Mouse (Mus musculus): ENCODE measurements around the gene Psmd13.
"Not testable (repeated sequence)": the region's sequence is repeated elsewhere in the genome, so short reads cannot be mapped to it uniquely, and the experiment has no call there.

Psmd13 gene

DNA sequence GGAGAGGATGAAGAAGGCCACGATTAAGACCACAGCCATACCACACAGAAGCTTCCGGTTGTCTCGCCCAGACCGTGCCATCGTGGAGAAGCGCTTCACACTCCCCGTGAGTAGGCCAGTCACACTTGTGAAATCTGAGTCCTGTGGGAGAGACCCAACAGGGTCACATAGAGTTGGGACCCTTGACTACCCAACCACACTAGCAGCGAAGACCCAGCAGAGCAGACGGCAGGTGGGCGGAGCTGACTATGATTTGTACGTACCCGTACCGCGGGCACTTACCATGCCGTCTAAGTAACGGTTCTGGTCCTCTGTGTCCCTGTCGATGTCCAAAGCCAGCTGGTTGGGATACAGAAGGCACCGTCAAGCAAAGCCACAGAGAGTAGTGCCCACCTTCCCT is 27.3 kb upstream of the Psmd13 start:
- in situ Hi-C loops (cut with MboI; ENCODE audit: low pct_unique_long_range_greater_than_20kb in 1 of 2, low sequenced_read_pairs in 2 of 2, unreplicated experiment in 1 of 2): no loop called here

- in situ Hi-C loops (cut with MboI; ENCODE audit: low pct_unique_long_range_greater_than_20kb in 1 of 2, low sequenced_read_pairs in 2 of 2, unreplicated experiment in 1 of 2): no loop called here
Observed at GRCm38 (mm10) chr7:140855181-140855580, 26.6 kb upstream of the Psmd13 start.

DNA sequence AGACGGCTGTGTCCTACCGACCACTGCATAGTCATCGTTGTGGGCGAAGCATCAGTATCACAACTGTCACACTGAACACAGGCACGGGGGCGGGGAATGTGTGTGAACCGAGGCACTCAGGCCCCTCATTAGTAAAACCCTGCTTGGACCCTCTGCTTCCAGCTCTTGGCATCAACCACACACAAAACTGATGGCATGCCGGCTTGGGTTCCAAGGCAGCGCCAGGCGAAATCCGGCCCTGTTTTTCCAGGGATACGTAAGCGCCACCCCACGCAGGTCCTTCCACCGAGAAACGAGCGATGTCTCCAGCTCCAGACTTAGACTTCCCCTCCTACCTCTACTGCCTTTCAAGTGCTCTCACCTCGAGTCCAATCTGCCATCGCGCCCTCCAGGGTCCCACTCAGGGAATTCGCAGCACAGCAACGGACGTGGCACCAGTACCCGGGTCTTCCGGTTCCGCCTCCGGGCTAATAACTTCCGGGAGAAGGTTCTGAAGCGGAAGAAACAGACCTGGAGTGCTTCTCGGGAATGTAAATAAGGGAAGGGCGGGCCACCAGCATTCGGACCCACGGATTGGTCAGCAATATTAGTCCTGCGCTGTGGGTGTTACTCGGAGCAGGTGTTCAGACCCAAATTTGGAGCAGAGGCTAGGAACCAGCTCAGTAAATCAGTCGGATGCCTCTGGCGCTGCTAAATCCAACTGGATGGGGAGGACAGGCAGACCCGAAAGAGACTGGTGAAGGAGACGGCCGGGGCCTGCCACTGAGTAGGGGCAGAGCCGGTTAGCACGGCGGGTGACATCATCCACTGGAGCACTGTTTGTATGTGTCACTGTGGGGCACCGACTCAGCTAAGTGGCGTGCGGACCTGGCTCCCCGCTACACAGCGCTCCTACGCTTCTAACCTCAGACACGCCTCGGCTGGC is 25.6 kb upstream of the Psmd13 start, which contains the start of gene Gm45785:
Gene Gm45785 (minus strand): TSS at position 472 of the 925 bp plus-strand sequence.
- in situ Hi-C loops (cut with MboI; ENCODE audit: low pct_unique_long_range_greater_than_20kb in 1 of 2, low sequenced_read_pairs in 2 of 2, unreplicated experiment in 1 of 2): no loop called here

- in situ Hi-C loops (cut with MboI; ENCODE audit: low pct_unique_long_range_greater_than_20kb in 1 of 2, low sequenced_read_pairs in 2 of 2, unreplicated experiment in 1 of 2): no loop called here
Observed at GRCm38 (mm10) chr7:140856785-140857549, 24.8 kb upstream of the Psmd13 start, which contains the start of gene Ric8a. Gene Ric8a, plus strand, starts transcription at chr7:140856957.

GRCm38 (mm10) chr7:140857550-140858505 is 23.9 kb upstream of the Psmd13 start, which contains the start of gene Bet1l:
Gene Bet1l, minus strand, starts transcription at chr7:140857577.
- in situ Hi-C loops (cut with MboI; ENCODE audit: low pct_unique_long_range_greater_than_20kb in 1 of 2, low sequenced_read_pairs in 2 of 2, unreplicated experiment in 1 of 2): no loop called here

GRCm38 (mm10) chr7:140858746-140859145 is 23.0 kb upstream of the Psmd13 start:
- in situ Hi-C loops (cut with MboI; ENCODE audit: low pct_unique_long_range_greater_than_20kb in 1 of 2, low sequenced_read_pairs in 2 of 2, unreplicated experiment in 1 of 2): no loop called here

GRCm38 (mm10) chr7:140859997-140860396 is 21.8 kb upstream of the Psmd13 start:
- in situ Hi-C loops (cut with MboI; ENCODE audit: low pct_unique_long_range_greater_than_20kb in 1 of 2, low sequenced_read_pairs in 2 of 2, unreplicated experiment in 1 of 2): no loop called here

DNA sequence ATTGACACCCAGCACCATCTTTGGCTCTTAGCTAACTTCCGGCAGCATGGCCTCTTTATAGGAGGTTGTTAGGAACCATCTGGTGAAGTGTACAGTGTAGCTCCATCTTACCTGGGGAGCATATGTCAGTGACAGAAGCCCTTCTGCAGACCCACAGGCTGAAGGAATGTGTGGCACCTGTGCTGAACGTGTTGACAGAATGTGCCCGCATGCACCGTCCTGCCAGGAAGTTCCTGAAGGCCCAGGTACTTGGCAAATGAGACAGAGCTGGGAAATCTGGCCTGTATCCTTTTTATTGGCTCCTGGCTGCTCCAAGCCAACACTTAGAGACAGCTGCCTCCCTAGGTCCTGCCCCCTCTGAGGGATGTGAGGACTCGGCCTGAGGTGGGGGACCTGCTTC is 21.0 kb upstream of the Psmd13 start:
- in situ Hi-C loops (cut with MboI; ENCODE audit: low pct_unique_long_range_greater_than_20kb in 1 of 2, low sequenced_read_pairs in 2 of 2, unreplicated experiment in 1 of 2): no loop called here

GRCm38 (mm10) chr7:140864761-140865160 is 17.0 kb upstream of the Psmd13 start:
- in situ Hi-C loops (cut with MboI; ENCODE audit: low pct_unique_long_range_greater_than_20kb in 1 of 2, low sequenced_read_pairs in 2 of 2, unreplicated experiment in 1 of 2): no loop called here

DNA sequence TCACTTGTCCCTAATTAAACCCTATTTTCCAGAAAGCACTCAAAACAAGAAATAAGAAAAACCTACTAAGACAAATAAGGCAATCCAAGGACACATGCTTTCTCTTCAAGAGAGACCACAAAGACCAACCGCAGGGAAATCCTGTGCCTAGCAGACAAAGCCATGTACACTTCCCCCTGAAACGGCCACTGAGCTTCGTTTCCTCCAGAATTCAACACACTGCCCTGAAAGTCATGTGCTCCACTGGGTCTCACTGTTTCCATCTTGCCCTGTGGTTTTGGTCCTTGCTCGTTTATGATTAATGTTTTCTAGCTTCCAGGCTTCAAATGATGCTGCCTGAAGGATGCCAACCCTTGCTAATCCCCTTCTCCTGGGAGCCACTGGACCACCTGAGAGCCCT is 7.5 kb upstream of the Psmd13 start:
- in situ Hi-C loops (cut with MboI; ENCODE audit: low pct_unique_long_range_greater_than_20kb in 1 of 2, low sequenced_read_pairs in 2 of 2, unreplicated experiment in 1 of 2): no loop called here

DNA sequence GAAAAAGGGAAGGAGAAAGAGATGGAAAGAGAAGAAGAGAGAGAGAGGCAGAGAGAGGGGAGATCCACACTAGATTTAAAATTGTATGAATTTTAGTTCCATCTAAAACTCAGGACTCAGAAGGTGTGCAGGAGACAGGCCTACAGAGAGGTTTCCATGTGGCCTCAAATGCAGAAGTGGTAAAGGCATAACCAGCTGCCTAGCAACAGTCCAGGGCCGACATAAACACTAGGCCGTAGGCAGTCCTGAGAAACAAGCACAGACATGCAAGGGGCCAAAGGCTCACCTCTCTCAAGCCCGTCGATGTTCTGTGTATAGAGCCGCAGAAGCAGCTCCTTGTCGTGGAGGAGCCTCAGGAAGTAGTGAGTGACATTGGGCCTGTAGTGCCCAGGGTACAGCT is 4.4 kb upstream of the Psmd13 start:
- in situ Hi-C loops (cut with MboI; ENCODE audit: low pct_unique_long_range_greater_than_20kb in 1 of 2, low sequenced_read_pairs in 2 of 2, unreplicated experiment in 1 of 2): no loop called here

- in situ Hi-C loops (cut with MboI; ENCODE audit: low pct_unique_long_range_greater_than_20kb in 1 of 2, low sequenced_read_pairs in 2 of 2, unreplicated experiment in 1 of 2): no loop called here
Observed at GRCm38 (mm10) chr7:140879355-140879754, 2.4 kb upstream of the Psmd13 start.

DNA sequence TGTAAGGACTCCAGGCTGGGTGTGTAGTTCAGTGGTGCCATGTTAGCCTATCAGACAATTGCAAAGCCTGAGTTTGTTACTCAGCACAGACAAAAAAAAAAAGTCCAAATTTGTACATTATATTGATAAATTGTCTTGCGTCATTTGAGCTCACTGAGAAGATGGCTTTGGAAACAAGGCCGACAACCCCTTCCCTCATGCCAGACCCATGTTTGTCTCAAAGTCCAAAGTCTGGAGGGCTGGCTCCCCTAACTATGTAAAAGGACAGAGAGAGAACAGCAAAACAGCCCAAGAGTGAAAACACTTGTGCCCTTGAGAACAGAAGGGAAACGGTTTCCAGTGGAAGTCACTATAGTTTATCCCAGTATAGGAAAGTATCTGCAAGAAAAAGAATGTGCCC is 1.3 kb upstream of the Psmd13 start:
- in situ Hi-C loops (cut with MboI; ENCODE audit: low pct_unique_long_range_greater_than_20kb in 1 of 2, low sequenced_read_pairs in 2 of 2, unreplicated experiment in 1 of 2): no loop called here

GRCm38 (mm10) chr7:140880865-140881515 is 778 bp upstream of the Psmd13 start:
- in situ Hi-C loops (cut with MboI; ENCODE audit: low pct_unique_long_range_greater_than_20kb in 1 of 2, low sequenced_read_pairs in 2 of 2, unreplicated experiment in 1 of 2): no loop called here

DNA sequence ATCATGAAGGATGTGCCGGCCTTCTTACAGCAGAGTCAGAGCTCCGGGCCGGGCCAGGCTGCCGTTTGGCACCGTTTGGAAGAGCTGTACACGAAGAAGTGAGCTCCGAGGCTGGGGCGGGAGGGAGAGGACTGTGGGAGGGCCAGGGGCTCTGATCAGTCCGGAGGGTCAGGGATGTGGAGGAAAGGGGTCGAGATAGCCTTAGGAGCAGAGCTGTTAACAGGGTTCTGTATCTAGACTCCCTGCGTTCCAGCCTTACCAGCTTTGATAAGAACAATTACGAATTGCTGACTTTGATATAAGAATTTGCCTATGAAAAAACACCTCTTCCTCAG is 668 bp downstream of the Psmd13 start:
- in situ Hi-C loops (cut with MboI; ENCODE audit: low pct_unique_long_range_greater_than_20kb in 1 of 2, low sequenced_read_pairs in 2 of 2, unreplicated experiment in 1 of 2): no loop called here

DNA sequence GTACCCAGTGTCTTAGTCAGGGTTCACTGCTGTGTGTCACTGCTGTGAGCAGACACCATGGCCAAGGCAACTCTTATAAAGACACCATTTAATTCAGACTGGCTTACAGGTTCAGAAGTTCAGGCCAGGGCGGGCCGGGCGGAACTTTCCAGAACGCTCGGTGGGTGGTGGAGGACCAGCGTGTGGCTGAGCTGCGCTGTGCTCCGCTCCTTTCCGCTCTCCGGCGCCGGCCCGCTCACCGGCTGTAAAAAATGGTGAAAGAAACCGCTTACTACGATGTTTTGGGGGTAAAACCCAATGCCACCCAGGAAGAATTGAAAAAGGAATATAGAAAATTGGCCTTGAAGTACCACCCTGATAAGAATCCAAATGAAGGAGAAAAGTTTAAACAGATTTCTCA is 8.9 kb downstream of the Psmd13 start:
- in situ Hi-C loops (cut with MboI; ENCODE audit: low pct_unique_long_range_greater_than_20kb in 1 of 2, low sequenced_read_pairs in 2 of 2, unreplicated experiment in 1 of 2): not testable (repeated sequence)

- in situ Hi-C loops (cut with MboI; ENCODE audit: low pct_unique_long_range_greater_than_20kb in 1 of 2, low sequenced_read_pairs in 2 of 2, unreplicated experiment in 1 of 2): no loop called here
Observed at GRCm38 (mm10) chr7:140894031-140894430, 12.3 kb downstream of the Psmd13 start.

- in situ Hi-C loops (cut with MboI; ENCODE audit: low pct_unique_long_range_greater_than_20kb in 1 of 2, low sequenced_read_pairs in 2 of 2, unreplicated experiment in 1 of 2): loop anchor here in 1 of 2 experiments (5.0 kb wide), 1 partner anchor 47 kb away; the partner anchor contains the start of genes Odf3 and Scgb1c1
Observed at GRCm38 (mm10) chr7:140894611-140895010, 12.8 kb downstream of the Psmd13 start.
